Mouse (Mus musculus) intestine, postnatal 0 days (tissue): Measurements from ENCODE around the gene Tmem221. TPM values are rescaled to one million over a fixed set of nuclear protein-coding genes. Genes with fewer than 3 reads are reported as not detected.

Experiments used
- ATAC-seq: fragments of 200-750 bp; cut with Nextera tagmentation; 2 replicates; pipeline ENCODE4 v1.8.0; 2017; ENCODE audit warnings: mild to moderate bottlenecking, moderate TSS enrichment, moderate library complexity
- H3K27ac ChIP-seq: fragments of 300-500 bp; sonication (generic); 2 replicates; pipeline ENCODE4 v1.5.1; 2014; ENCODE audit warnings: mild to moderate bottlenecking, low read depth, low read length, moderate library complexity
- H3K27me3 ChIP-seq: fragments of 300-500 bp; sonication (generic); replicated peaks from 2 replicates; pipeline ENCODE4 v1.6.1; 2014; ENCODE audit warnings: low read length, mixed read lengths; ENCODE audit not compliant: control insufficient read depth, insufficient read depth
- H3K36me3 ChIP-seq: fragments of 300-500 bp; sonication (generic); 2 replicates; pipeline ENCODE4 v1.6.1; 2014; ENCODE audit warnings: mild to moderate bottlenecking, moderate library complexity; ENCODE audit not compliant: control insufficient read depth, insufficient read depth
- H3K4me1 ChIP-seq: fragments of 300-500 bp; sonication (generic); replicated peaks from 2 replicates; pipeline ENCODE4 v1.6.1; 2014; ENCODE audit warnings: antibody characterized with exemption, low read length, mixed read lengths; ENCODE audit not compliant: control insufficient read depth, insufficient read depth
- H3K4me2 ChIP-seq: fragments of 300-500 bp; sonication (generic); replicated peaks from 2 replicates; pipeline ENCODE4 v1.6.1; 2014; ENCODE audit warnings: low read depth, mild to moderate bottlenecking, moderate library complexity
- H3K4me3 ChIP-seq: fragments of 300-500 bp; sonication (generic); 2 replicates; pipeline ENCODE4 v1.5.1; 2014; ENCODE audit warnings: low read depth, low read length
- H3K9ac ChIP-seq: fragments of 300-500 bp; sonication (generic); 2 replicates; pipeline ENCODE4 v1.6.1; 2014; ENCODE audit warnings: mild to moderate bottlenecking, low read depth, low read length
- H3K9me3 ChIP-seq: fragments of 300-500 bp; sonication (generic); 2 replicates; pipeline ENCODE4 v1.6.1; 2016; ENCODE audit warnings: mixed run types; ENCODE audit not compliant: control insufficient read depth
- CTCF ChIP-seq: sonication (generic); IDR thresholded peaks from 2 replicates; pipeline ENCODE4 v1.5.1; 2016; ENCODE audit warnings: low read depth, mild to moderate bottlenecking, control low read depth, antibody characterized with exemption, moderate library complexity
- WGBS: fragments of 180-500 bp; shearing (Covaris S2); extraction: QIAGEN DNeasy Blood & Tissue Kit; methylation state at CpG from one replicate; pipeline ENCODE4 v1.1.7; 2014; 5-methylcytosine and 5-hydroxymethylcytosine counted together
- polyA plus RNA-seq: library from polyadenylated mRNA; unstranded; fragments of >200 nt; fragmentation: Nextera tagmentation; extraction: Ambion mirVana; gene quantifications from 2 replicates; pipeline ENCODE4 v1.2.1, GENCODE M21; 2015

Tmem221 gene
- polyA plus RNA-seq, 1 experiment from 2014 or later, result 0.66 TPM

GRCm38 (mm10) chr8:71593556-71594323 lies 35.1 kb upstream of the Tmem221 start:
- H3K4me3 ChIP-seq, result no peak overlapping the region
- no peaks in the 10 kb centered on the region; the same call in 1 of the 2 replicates for H3K36me3 ChIP-seq
- 90% methylated on average over 8 of the region's 8 CpGs for WGBS
- no peak overlapping the region for H3K9ac ChIP-seq
- ATAC-seq, result no peak
- H3K4me2 ChIP-seq, result peak overlapping the region; percentile 82; the same call in 1 of the 2 replicates
- H3K4me1 ChIP-seq, result peaks cover 11% of the 10 kb centered on the region; the same call in 1 of the 2 replicates
- TF ChIP-seq CTCF, result no peak
- no peak overlapping the region for H3K27ac ChIP-seq
- H3K27me3 ChIP-seq, result no peaks in the 10 kb centered on the region
- no peaks in the 10 kb centered on the region for H3K9me3 ChIP-seq

GRCm38 (mm10) chr8:71592374-71593170 lies 33.9 kb upstream of the Tmem221 start:
- peak overlapping the region; percentile 79 for H3K9ac ChIP-seq
- peak overlapping the region; percentile 95 for H3K27ac ChIP-seq
- H3K4me1 ChIP-seq, result peaks cover 11% of the 10 kb centered on the region; the same call in 1 of the 2 replicates
- peak overlapping the region; percentile 64 for H3K4me3 ChIP-seq
- H3K36me3 ChIP-seq, result no peaks in the 10 kb centered on the region; the same call in 1 of the 2 replicates
- 4% methylated on average over 60 of the region's 60 CpGs for WGBS
- peak; percentile 24 for TF ChIP-seq CTCF
- H3K27me3 ChIP-seq, result no peaks in the 10 kb centered on the region
- H3K9me3 ChIP-seq, result no peaks in the 10 kb centered on the region
- peak overlapping the region; percentile 82 for H3K4me2 ChIP-seq
- ATAC-seq, result peak; percentile 56

GRCm38 (mm10) chr8:71591471-71592373 lies 33.1 kb upstream of the Tmem221 start, which contains the start of gene Pgls:
Gene Pgls (plus strand): TSS chr8:71592176.
- H3K27ac ChIP-seq, result peak within 1 kb of the TSS; percentile 95
- H3K4me2 ChIP-seq, result peak within 1 kb of the TSS; percentile 82
- no peaks in the 10 kb centered on the region for H3K27me3 ChIP-seq
- no peaks in the 10 kb centered on the region for H3K9me3 ChIP-seq
- H3K36me3 ChIP-seq, result no peaks in the 10 kb centered on the region; the same call in 1 of the 2 replicates
- peak within 1 kb of the TSS; percentile 64 for H3K4me3 ChIP-seq
- H3K4me1 ChIP-seq, result peaks cover 11% of the 10 kb centered on the region; the same call in 1 of the 2 replicates
- H3K9ac ChIP-seq, result peak within 1 kb of the TSS; percentile 79
- under 1% methylated on average over 71 of the region's 71 CpGs for WGBS
- TF ChIP-seq CTCF, result no peak
- ATAC-seq, result peak; percentile 81

- peak overlapping the region; percentile 82 for H3K4me2 ChIP-seq
- 24% methylated on average over 5 of the region's 5 CpGs for WGBS
- TF ChIP-seq CTCF, result no peak
- peak overlapping the region; percentile 79; the same call in 1 of the 2 replicates for H3K9ac ChIP-seq
- peaks cover 2% of the 10 kb centered on the region; the same call in 1 of the 2 replicates for H3K36me3 ChIP-seq
- peaks cover 11% of the 10 kb centered on the region; the same call in 1 of the 2 replicates for H3K4me1 ChIP-seq
- H3K27me3 ChIP-seq, result no peaks in the 10 kb centered on the region
- no peaks in the 10 kb centered on the region for H3K9me3 ChIP-seq
- H3K4me3 ChIP-seq, result peak overlapping the region; percentile 64
- no peak overlapping the region for H3K27ac ChIP-seq
- ATAC-seq, result no peak
Measured at GRCm38 (mm10) chr8:71591017-71591416, 32.3 kb upstream of the Tmem221 start.

GRCm38 (mm10) chr8:71588762-71589161 lies 30.1 kb upstream of the Tmem221 start:
- 78% methylated on average over 3 of the region's 3 CpGs for WGBS
- ATAC-seq, result no peak
- peaks cover 11% of the 10 kb centered on the region; the same call in 1 of the 2 replicates for H3K4me1 ChIP-seq

More at GRCm38 (mm10) chr8:71588762-71589161, 30.1 kb upstream of the Tmem221 start:
- Histone ChIP-seq H3K27me3 (no peaks in the 10 kb centered on the region), H3K27ac (no peak overlapping the region), H3K9ac (no peak overlapping the region), H3K36me3 (peaks cover 17% of the 10 kb centered on the region; the same call in 1 of the 2 replicates), H3K4me2 (no peak overlapping the region), H3K4me3 (no peak overlapping the region), H3K9me3 (no peaks in the 10 kb centered on the region)
- no peak for TF ChIP-seq CTCF
